Mouse (Mus musculus): ENCODE results near the gene Zbtb4. TPM values are rescaled to one million over a fixed set of nuclear protein-coding genes. Genes with fewer than 3 reads are reported as not detected.
A peak's percentile ranks its signal among the peaks of the same experiment; 100 is the strongest.

Gene Zbtb4
- polyA plus RNA-seq, 1 experiment from 2014 or later = 3.2 TPM

- Histone ChIP-seq H3K4me2 (replicated peaks) (peak overlapping the region; percentile 91), H3K36me3 (no peaks in the 10 kb centered on the region), H3K27me3 (no peaks in the 10 kb centered on the region), H3K9ac (no peak overlapping the region), H3K4me3 (no peak overlapping the region), H3K27ac (no peak overlapping the region), H3K9me3 (no peaks in the 10 kb centered on the region), H3K4me1 (peaks cover 53% of the 10 kb centered on the region)
- 60% methylated on average over 3 of the region's 3 CpGs for WGBS
- no peak for ATAC-seq (ENCODE audit: low FRiP score, low read depth)
These were observed 11.0 kb upstream of the Zbtb4 start for GRCm38 (mm10) chr11:69754701-69755100.

- Histone ChIP-seq H3K36me3 (no peaks in the 10 kb centered on the region), H3K4me3 (peak overlapping the region; percentile 65), H3K27me3 (no peaks in the 10 kb centered on the region), H3K27ac (peak overlapping the region; percentile 98), H3K9me3 (no peaks in the 10 kb centered on the region), H3K9ac (peak overlapping the region; percentile 79), H3K4me2 (replicated peaks) (peak overlapping the region; percentile 91), H3K4me1 (peaks cover 60% of the 10 kb centered on the region)
- ATAC-seq (ENCODE audit: low FRiP score, low read depth) = no peak
- 42% methylated on average over 9 of the region's 9 CpGs for WGBS
These were observed 8.2 kb upstream of the Zbtb4 start for GRCm38 (mm10) chr11:69757303-69758089.

- Histone ChIP-seq H3K4me1 (peaks cover 55% of the 10 kb centered on the region), H3K4me2 (replicated peaks) (peak overlapping the region; percentile 91), H3K9ac (peak overlapping the region; percentile 79), H3K9me3 (no peaks in the 10 kb centered on the region), H3K4me3 (peak overlapping the region; percentile 65), H3K27ac (peak overlapping the region; percentile 98), H3K27me3 (no peaks in the 10 kb centered on the region), H3K36me3 (no peaks in the 10 kb centered on the region)
- ATAC-seq (ENCODE audit: low FRiP score, low read depth) = peak; percentile 85
- WGBS = under 1% methylated on average over 26 of the region's 26 CpGs
These were observed 7.6 kb upstream of the Zbtb4 start for GRCm38 (mm10) chr11:69758090-69758456.

GRCm38 (mm10) chr11:69758478-69758970 lies 7.2 kb upstream of the Zbtb4 start, which contains the start of gene Polr2a:
Gene Polr2a, minus strand, starts transcription at chr11:69758637.
- Histone ChIP-seq H3K4me2 (replicated peaks) (peak within 1 kb of the TSS; percentile 91), H3K4me1 (peaks cover 52% of the 10 kb centered on the region), H3K9me3 (no peaks in the 10 kb centered on the region), H3K9ac (peak within 1 kb of the TSS; percentile 79), H3K36me3 (no peaks in the 10 kb centered on the region), H3K4me3 (peak within 1 kb of the TSS; percentile 65), H3K27me3 (no peaks in the 10 kb centered on the region), H3K27ac (peak within 1 kb of the TSS; percentile 98)
- peak; percentile 96 for ATAC-seq (ENCODE audit: low FRiP score, low read depth)
- WGBS = under 1% methylated on average over 28 of the region's 36 CpGs

- Histone ChIP-seq H3K4me3 (peak overlapping the region; percentile 65), H3K9me3 (no peaks in the 10 kb centered on the region), H3K4me1 (peaks cover 47% of the 10 kb centered on the region), H3K27me3 (no peaks in the 10 kb centered on the region), H3K36me3 (no peaks in the 10 kb centered on the region), H3K4me2 (replicated peaks) (peak overlapping the region; percentile 91), H3K27ac (peak overlapping the region; percentile 98), H3K9ac (peak overlapping the region; percentile 70)
- WGBS = under 1% methylated on average over 37 of the region's 37 CpGs
- ATAC-seq (ENCODE audit: low FRiP score, low read depth) = peak; percentile 90
These were observed 6.6 kb upstream of the Zbtb4 start for GRCm38 (mm10) chr11:69758971-69759721.

GRCm38 (mm10) chr11:69760160-69760900 lies 5.4 kb upstream of the Zbtb4 start:
- Histone ChIP-seq H3K4me2 (replicated peaks) (peak overlapping the region; percentile 91), H3K36me3 (no peaks in the 10 kb centered on the region), H3K27ac (peak overlapping the region; percentile 98), H3K9me3 (no peaks in the 10 kb centered on the region), H3K4me1 (peaks cover 42% of the 10 kb centered on the region), H3K4me3 (peak overlapping the region; percentile 65), H3K27me3 (no peaks in the 10 kb centered on the region), H3K9ac (peak overlapping the region; percentile 70)
- no peak for ATAC-seq (ENCODE audit: low FRiP score, low read depth)
- WGBS = 79% methylated on average over 14 of the region's 14 CpGs

GRCm38 (mm10) chr11:69760901-69761200 lies 4.9 kb upstream of the Zbtb4 start:
- Histone ChIP-seq H3K9me3 (no peaks in the 10 kb centered on the region), H3K4me3 (no peak overlapping the region), H3K4me2 (replicated peaks) (no peak overlapping the region), H3K27me3 (no peaks in the 10 kb centered on the region), H3K27ac (no peak overlapping the region; the same call in 1 of the 2 replicates), H3K9ac (no peak overlapping the region), H3K36me3 (no peaks in the 10 kb centered on the region), H3K4me1 (peaks cover 39% of the 10 kb centered on the region)
- ATAC-seq (ENCODE audit: low FRiP score, low read depth) = no peak
- WGBS = 89% methylated on average over 7 of the region's 7 CpGs

GRCm38 (mm10) chr11:69761868-69762267 lies 3.8 kb upstream of the Zbtb4 start, which contains the start of gene Slc35g3:
Gene Slc35g3, minus strand, starts transcription at chr11:69761968.
- no peak for ATAC-seq (ENCODE audit: low FRiP score, low read depth)
- WGBS = 57% methylated on average over 1 of the region's 1 CpGs
- H3K4me2 ChIP-seq (replicated peaks) = no peak within 1 kb of the TSS

GRCm38 (mm10) chr11:69763551-69763950 lies 2.2 kb upstream of the Zbtb4 start:
- 70% methylated on average over 7 of the region's 7 CpGs for WGBS
- no peaks in the 10 kb centered on the region for H3K27me3 ChIP-seq
- H3K27ac ChIP-seq = no peak overlapping the region
- no peak overlapping the region for H3K9ac ChIP-seq
- no peak overlapping the region for H3K4me3 ChIP-seq
- H3K36me3 ChIP-seq = no peaks in the 10 kb centered on the region
- H3K4me2 ChIP-seq (replicated peaks) = no peak overlapping the region
- ATAC-seq (ENCODE audit: low FRiP score, low read depth) = no peak
- no peaks in the 10 kb centered on the region for H3K9me3 ChIP-seq
- peaks cover 44% of the 10 kb centered on the region for H3K4me1 ChIP-seq

More at GRCm38 (mm10) chr11:69761868-69762267, 3.8 kb upstream of the Zbtb4 start, which contains the start of gene Slc35g3:
- no peak within 1 kb of the TSS for H3K4me3 ChIP-seq
- H3K4me1 ChIP-seq = peaks cover 37% of the 10 kb centered on the region
- no peak within 1 kb of the TSS; the same call in 1 of the 2 replicates for H3K9ac ChIP-seq
- no peaks in the 10 kb centered on the region for H3K27me3 ChIP-seq
- H3K36me3 ChIP-seq = no peaks in the 10 kb centered on the region
- H3K27ac ChIP-seq = no peak within 1 kb of the TSS; the same call in 1 of the 2 replicates
- no peaks in the 10 kb centered on the region for H3K9me3 ChIP-seq

GRCm38 (mm10) chr11:69766126-69766609 lies 456 bp downstream of the Zbtb4 start:
- ATAC-seq (ENCODE audit: low FRiP score, low read depth) = peak; percentile 78
- Histone ChIP-seq H3K36me3 (no peaks in the 10 kb centered on the region), H3K4me2 (replicated peaks) (peak overlapping the region; percentile 78), H3K4me1 (peaks cover 38% of the 10 kb centered on the region), H3K9me3 (no peaks in the 10 kb centered on the region), H3K27me3 (no peaks in the 10 kb centered on the region), H3K4me3 (peak overlapping the region; percentile 87), H3K9ac (peak overlapping the region; percentile 96), H3K27ac (peak overlapping the region; percentile 92)
- WGBS = under 1% methylated on average over 36 of the region's 37 CpGs

GRCm38 (mm10) chr11:69766872-69767624 lies 1.3 kb downstream of the Zbtb4 start:
- H3K9ac ChIP-seq = peak overlapping the region; percentile 96
- peaks cover 38% of the 10 kb centered on the region for H3K4me1 ChIP-seq
- H3K4me2 ChIP-seq (replicated peaks) = peak overlapping the region; percentile 78
- peak overlapping the region; percentile 87 for H3K4me3 ChIP-seq
- H3K27me3 ChIP-seq = no peaks in the 10 kb centered on the region
- ATAC-seq (ENCODE audit: low FRiP score, low read depth) = no peak
- H3K36me3 ChIP-seq = no peaks in the 10 kb centered on the region
- H3K27ac ChIP-seq = peak overlapping the region; percentile 92
- WGBS = 55% methylated on average over 13 of the region's 13 CpGs
- H3K9me3 ChIP-seq = no peaks in the 10 kb centered on the region
